Mouse (Mus musculus) frontal cortex, postnatal 36 days (tissue): ENCODE measurements around the gene Hmcn2.

Source experiments
- DNase-seq, 2 experiments: peaks; one replicate each; pipeline ENCODE4 v3.0.0; 2022; ENCODE audit warnings: low spot score in 2 of 2

Gene Hmcn2

GRCm38 (mm10) chr2:31476107-31476820 is 162.0 kb downstream of the Hmcn2 start:
- DNase-seq, result no peak

- no peak for DNase-seq
Observed at GRCm38 (mm10) chr2:31477234-31478161, 163.3 kb downstream of the Hmcn2 start.

- DNase-seq, result peak; percentile 82 to 90
Observed at GRCm38 (mm10) chr2:31482914-31483575, 168.8 kb downstream of the Hmcn2 start.

GRCm38 (mm10) chr2:31484187-31484586 is 170.0 kb downstream of the Hmcn2 start:
- DNase-seq, result peak; percentile 77

GRCm38 (mm10) chr2:31489166-31489565 is 175.0 kb downstream of the Hmcn2 start:
- DNase-seq, result no peak

- no peak for DNase-seq
Observed at GRCm38 (mm10) chr2:31490556-31490955, 176.3 kb downstream of the Hmcn2 start.

- DNase-seq, result no peak
Observed at GRCm38 (mm10) chr2:31492308-31492707, 178.1 kb downstream of the Hmcn2 start.

GRCm38 (mm10) chr2:31493243-31493642 is 179.0 kb downstream of the Hmcn2 start:
- DNase-seq, result no peak

DNA sequence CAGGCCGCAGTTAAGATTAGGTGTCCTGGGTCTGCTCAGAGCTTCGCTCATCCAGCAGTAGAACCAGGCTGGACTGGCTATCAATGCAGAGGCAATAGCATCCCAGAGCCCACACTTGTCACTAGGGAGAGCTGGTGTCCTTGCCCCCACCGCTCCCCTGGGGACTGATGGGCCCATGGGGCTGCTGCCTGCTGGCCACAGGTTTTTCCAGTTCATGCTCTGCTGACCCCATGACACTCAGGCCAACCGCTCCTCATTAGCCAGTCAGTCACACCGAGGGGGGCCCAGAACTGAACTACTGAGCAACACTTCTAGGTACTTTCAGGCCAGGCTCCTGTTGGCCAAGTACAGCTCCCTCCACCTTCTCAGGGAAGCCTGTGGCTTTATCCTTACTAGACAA is 180.1 kb downstream of the Hmcn2 start:
- no peak for DNase-seq

DNA sequence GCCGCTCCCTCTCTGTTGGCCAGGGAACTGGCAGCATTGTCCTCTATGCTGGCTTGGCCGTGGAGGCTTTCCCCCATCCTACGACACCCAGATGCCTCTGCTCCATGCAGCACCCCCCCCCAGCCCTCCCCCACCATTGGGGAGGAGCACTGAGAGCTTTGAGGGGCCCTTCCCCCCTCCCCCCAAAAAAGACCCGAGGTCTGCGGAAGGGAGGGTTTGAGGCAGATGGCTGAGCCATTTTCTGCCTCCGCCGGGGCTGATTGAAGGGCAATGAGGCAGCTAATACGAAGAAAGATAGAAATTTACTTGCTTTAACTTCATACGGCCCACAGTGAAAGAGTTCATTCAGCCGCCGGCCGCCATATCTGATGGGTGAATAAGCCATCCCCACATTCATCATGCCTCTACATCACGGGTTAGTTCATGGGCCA is 180.8 kb downstream of the Hmcn2 start:
- no peak for DNase-seq

- DNase-seq, result peak; percentile 33 to 46
Observed at GRCm38 (mm10) chr2:31496141-31496540, 181.9 kb downstream of the Hmcn2 start.

GRCm38 (mm10) chr2:31497113-31497512 is 182.9 kb downstream of the Hmcn2 start:
- DNase-seq, result peak; percentile 9 to 13

- DNase-seq, result peak; percentile 26 to 28
Observed at GRCm38 (mm10) chr2:31497635-31498034, 183.4 kb downstream of the Hmcn2 start.

- DNase-seq, result no peak
Observed at GRCm38 (mm10) chr2:31499327-31500291, 185.4 kb downstream of the Hmcn2 start.

GRCm38 (mm10) chr2:31500292-31501204 is 186.3 kb downstream of the Hmcn2 start:
- DNase-seq, result no peak

GRCm38 (mm10) chr2:31501448-31502130 is 187.4 kb downstream of the Hmcn2 start:
- DNase-seq, result no peak

DNA sequence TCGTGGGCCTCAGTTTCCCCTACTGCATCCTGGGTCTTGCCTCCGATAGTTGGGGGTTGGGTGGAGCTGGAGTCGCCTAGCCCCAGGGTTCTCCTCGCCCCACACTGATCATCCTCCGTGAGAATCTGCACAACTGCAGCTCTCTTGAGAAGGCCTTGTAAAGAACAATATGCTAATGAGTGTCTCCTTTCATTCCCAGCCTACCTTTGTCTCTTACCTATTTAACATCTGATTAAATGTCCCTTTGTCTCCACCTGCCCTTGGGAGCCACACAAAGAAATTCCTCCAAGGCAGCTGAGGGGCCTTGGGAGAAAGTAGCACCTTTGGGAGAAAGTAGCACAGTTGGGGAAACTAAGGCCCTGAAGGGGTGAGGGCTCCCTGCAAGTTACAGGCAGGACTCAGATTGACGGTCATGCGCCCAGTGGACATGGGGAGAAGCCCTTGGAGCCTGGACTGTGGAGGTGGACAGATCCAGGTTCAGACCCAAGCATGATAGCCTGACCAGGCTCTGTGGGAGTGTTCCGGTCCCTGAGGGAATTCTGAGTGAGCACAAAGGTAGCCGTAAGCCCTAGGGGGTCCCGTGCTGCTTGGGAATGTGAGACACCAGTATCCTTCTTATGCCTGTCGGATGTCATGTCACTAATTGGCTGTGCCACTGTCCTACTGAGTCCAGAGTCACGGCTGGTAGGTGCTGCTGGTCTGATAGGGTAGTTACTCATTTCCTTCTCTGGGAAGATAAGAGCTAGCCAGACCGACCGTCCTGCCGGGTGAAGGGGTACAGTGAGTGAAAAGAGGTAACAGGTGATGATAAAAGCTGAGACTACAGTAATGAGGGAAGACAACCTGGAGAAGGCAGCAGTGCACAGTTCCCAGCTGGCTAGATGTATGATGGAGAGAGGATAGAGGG is 188.7 kb downstream of the Hmcn2 start:
- no peak for DNase-seq

- no peak for DNase-seq
Observed at GRCm38 (mm10) chr2:31505472-31505871, 191.3 kb downstream of the Hmcn2 start.
